Mouse (Mus musculus) midbrain, embryonic 14.5 days (tissue): ENCODE results near the gene Ak5. TPM values are rescaled to one million over a fixed set of nuclear protein-coding genes. Genes with fewer than 3 reads are reported as not detected.
A peak's percentile ranks its signal among the peaks of the same experiment; 100 is the strongest.

Experiments
- ATAC-seq: fragments of 200-750 bp; cut with Nextera tagmentation; 2 replicates; pipeline ENCODE4 v1.8.0; 2017; ENCODE audit warnings: moderate number of reproducible peaks, moderate library complexity; ENCODE audit not compliant: low FRiP score, low TSS enrichment
- DNase-seq: peaks from one replicate; pipeline ENCODE4 v3.0.0-alpha.2; 2015
- H3K27ac ChIP-seq: fragments of 300-500 bp; sonication (generic); replicated peaks from 2 replicates; pipeline ENCODE4 v1.5.1; 2014; ENCODE audit warnings: mild to moderate bottlenecking, low read depth, low read length, moderate library complexity
- H3K27me3 ChIP-seq: fragments of 300-500 bp; sonication (generic); 2 replicates; pipeline ENCODE4 v1.6.1; 2014; ENCODE audit warnings: low read length, control low read depth, mixed read lengths; ENCODE audit not compliant: control insufficient read depth, insufficient read depth
- H3K36me3 ChIP-seq: fragments of 300-500 bp; sonication (generic); 2 replicates; pipeline ENCODE4 v1.6.1; 2014; ENCODE audit warnings: low read length, control low read depth; ENCODE audit not compliant: control insufficient read depth, insufficient read depth
- H3K4me1 ChIP-seq: fragments of 300-500 bp; sonication (generic); 2 replicates; pipeline ENCODE4 v1.6.1; 2014; ENCODE audit warnings: mild to moderate bottlenecking, antibody characterized with exemption, low read length, control low read depth; ENCODE audit not compliant: control insufficient read depth, insufficient read depth
- H3K4me2 ChIP-seq: fragments of 300-500 bp; sonication (generic); 2 replicates; pipeline ENCODE4 v1.6.1; 2014; ENCODE audit warnings: mild to moderate bottlenecking, low read length, moderate library complexity
- H3K4me3 ChIP-seq: fragments of 300-500 bp; sonication (generic); replicated peaks from 2 replicates; pipeline ENCODE4 v1.5.1; 2014; ENCODE audit warnings: low read depth, low read length
- H3K9ac ChIP-seq: fragments of 300-500 bp; sonication (generic); replicated peaks from 2 replicates; pipeline ENCODE4 v1.6.1; 2014; ENCODE audit warnings: mild to moderate bottlenecking, low read length, moderate library complexity
- H3K9me3 ChIP-seq: fragments of 300-500 bp; sonication (generic); 2 replicates; pipeline ENCODE4 v1.6.1; 2016; ENCODE audit warnings: low read length, control low read depth, mixed read lengths; ENCODE audit not compliant: control insufficient read depth
- WGBS: fragments of 180-500 bp; shearing (Covaris S2); extraction: QIAGEN DNeasy Blood & Tissue Kit; methylation state at CpG from one replicate; pipeline ENCODE4 v1.1.7; 2014; 5-methylcytosine and 5-hydroxymethylcytosine counted together
- polyA plus RNA-seq: library from polyadenylated mRNA; unstranded; fragments of >200 nt; fragmentation: Nextera tagmentation; extraction: Ambion mirVana; gene quantifications from 2 replicates; pipeline ENCODE4 v1.2.1, GENCODE M21; 2014

The Ak5 gene
- 7.8 and 9.2 TPM in 2 replicates for polyA plus RNA-seq

GRCm38 (mm10) chr3:152668239-152668638 is at the start of gene Ak5:
Gene Ak5 (minus strand): TSS chr3:152668360.
- no peak for DNase-seq
- Histone ChIP-seq H3K4me3 (peak within 1 kb of the TSS; percentile 51), H3K4me1 (no peaks in the 10 kb centered on the region), H3K36me3 (no peaks in the 10 kb centered on the region), H3K9me3 (no peaks in the 10 kb centered on the region), H3K27ac (no peak within 1 kb of the TSS), H3K9ac (peak within 1 kb of the TSS; percentile 64), H3K27me3 (peaks cover 22% of the 10 kb centered on the region; the same call in 1 of the 2 replicates), H3K4me2 (peak within 1 kb of the TSS; percentile 98)
- 3% methylated on average over 5 of the region's 5 CpGs for WGBS
- peak; percentile 55 for ATAC-seq

DNA sequence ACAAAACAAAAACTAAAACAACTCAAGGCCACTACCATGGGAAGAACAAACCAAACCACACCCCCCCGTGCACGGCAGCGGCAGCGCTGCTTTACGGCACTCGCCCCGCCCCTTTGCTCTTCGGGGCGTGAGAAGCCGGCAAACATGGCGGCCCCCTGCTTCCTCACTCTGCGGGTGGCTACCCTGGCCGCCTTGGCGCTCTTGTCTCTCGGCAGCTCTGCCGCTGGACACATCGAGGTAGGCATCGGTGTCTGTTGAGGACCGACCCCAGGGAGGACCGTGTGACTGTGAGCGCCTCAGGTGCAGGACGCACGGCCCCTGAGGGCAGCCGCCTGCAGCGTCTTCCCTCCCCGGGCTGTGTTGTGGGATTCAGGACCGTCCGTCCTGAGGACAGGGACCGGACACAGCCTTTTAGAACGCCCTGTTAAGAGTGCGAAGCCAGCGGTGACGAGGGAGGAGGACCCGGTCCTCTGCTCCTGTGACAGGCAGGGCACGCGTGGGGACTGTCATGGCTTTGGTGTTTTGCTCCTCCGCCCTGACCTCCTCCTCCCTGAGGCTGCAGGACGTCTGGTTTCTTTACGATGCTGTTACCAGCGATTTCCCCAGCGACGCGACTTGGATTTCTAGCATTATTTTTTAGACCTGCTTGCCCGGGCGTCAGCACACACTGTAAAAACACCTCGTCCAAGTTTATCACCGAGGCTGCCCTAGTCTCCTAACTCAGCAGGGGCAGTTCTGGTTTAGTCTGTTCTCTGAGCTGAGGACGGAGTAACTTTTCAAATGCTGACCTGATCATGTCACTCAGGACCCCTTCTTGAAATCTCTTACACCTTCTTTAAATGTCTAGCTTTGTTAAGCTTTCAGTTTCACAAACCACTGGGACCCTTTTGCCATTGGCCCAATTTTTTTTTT is 46.1 kb upstream of the Ak5 start, which contains the start of gene Pigk:
Pigk (plus strand) TSS at position 110 of the 912 bp plus-strand sequence.
- H3K4me3 ChIP-seq: peak within 1 kb of the TSS; percentile 85
- H3K9me3 ChIP-seq: no peaks in the 10 kb centered on the region
- DNase-seq: peak; percentile 96
- ATAC-seq: peak; percentile 90
- peak within 1 kb of the TSS; percentile 62 for H3K27ac ChIP-seq
- H3K4me2 ChIP-seq: peak within 1 kb of the TSS; percentile 81
- H3K27me3 ChIP-seq: no peaks in the 10 kb centered on the region
- WGBS: under 1% methylated on average over 48 of the region's 48 CpGs
- peaks cover 2% of the 10 kb centered on the region; the same call in 1 of the 2 replicates for H3K36me3 ChIP-seq
- H3K4me1 ChIP-seq: 0 out of 2 replicates have a peak, but pooled peaks cover 5% of the 10 kb centered on the region
- peak within 1 kb of the TSS; percentile 79 for H3K9ac ChIP-seq

GRCm38 (mm10) chr3:152712957-152713356 is 44.8 kb upstream of the Ak5 start:
- H3K36me3 ChIP-seq: no peaks in the 10 kb centered on the region
- no peaks in the 10 kb centered on the region for H3K27me3 ChIP-seq
- no peaks in the 10 kb centered on the region for H3K9me3 ChIP-seq
- no peak overlapping the region for H3K9ac ChIP-seq
- 75% methylated on average over 4 of the region's 4 CpGs for WGBS
- ATAC-seq (no peak), DNase-seq (no peak)
- no peak overlapping the region for H3K4me2 ChIP-seq
- no peak overlapping the region for H3K4me3 ChIP-seq
- H3K27ac ChIP-seq: no peak overlapping the region
- H3K4me1 ChIP-seq: 0 out of 2 replicates have a peak, but pooled peaks cover 5% of the 10 kb centered on the region

DNA sequence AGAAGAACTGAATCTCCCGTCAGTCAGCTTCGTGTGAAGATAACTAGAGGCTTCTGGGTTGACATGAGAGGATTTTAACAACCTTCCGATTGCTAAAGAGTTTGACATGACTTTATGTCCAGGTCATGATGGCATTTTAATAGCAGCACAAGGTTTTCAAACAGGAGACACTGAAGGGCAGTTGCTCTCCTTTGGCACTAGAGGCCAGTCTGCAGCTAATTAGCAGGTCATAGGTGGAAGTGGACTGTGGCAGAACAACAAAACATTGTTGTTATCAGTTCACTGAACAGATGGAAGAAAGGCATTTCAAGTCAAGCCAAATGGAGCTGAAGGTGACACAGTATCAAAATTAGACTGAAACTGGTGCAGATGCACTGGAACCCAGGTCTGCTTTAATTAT is 41.8 kb upstream of the Ak5 start:
- Histone ChIP-seq H3K27me3 (no peaks in the 10 kb centered on the region), H3K4me1 (0 out of 2 replicates have a peak, but pooled peaks cover 4% of the 10 kb centered on the region), H3K4me2 (no peak overlapping the region), H3K9ac (no peak overlapping the region), H3K9me3 (no peaks in the 10 kb centered on the region), H3K36me3 (no peaks in the 10 kb centered on the region), H3K27ac (no peak overlapping the region), H3K4me3 (no peak overlapping the region)
- 88% methylated on average over 3 of the region's 3 CpGs for WGBS
- ATAC-seq: no peak
- DNase-seq: no peak

DNA sequence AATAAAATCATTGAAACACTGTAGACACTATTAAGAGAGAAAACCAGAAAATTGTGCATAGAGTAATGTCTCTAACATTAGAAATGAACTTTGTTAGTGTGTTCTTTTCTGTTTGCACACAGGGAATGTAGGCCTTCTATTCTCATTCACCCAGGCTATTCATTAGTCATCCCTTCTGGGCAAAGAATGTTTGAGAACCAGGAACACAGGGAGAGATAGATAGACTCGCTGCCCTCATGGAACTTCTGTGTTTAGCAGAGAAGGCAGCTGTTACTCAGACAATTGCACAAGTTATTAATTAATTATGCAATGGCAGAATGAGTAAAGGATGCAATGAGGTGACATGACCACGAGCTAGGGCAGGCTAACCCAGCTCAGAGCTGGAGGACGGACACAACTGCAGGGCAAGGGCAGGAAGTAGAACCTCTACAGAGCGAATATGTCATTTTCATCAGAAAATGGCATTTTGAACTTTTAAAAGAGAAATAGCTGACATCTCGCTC is 39.2 kb upstream of the Ak5 start:
- ATAC-seq (no peak), DNase-seq (no peak)
- Histone ChIP-seq H3K36me3 (no peaks in the 10 kb centered on the region), H3K27ac (no peak overlapping the region), H3K27me3 (no peaks in the 10 kb centered on the region), H3K4me1 (no peaks in the 10 kb centered on the region), H3K9me3 (no peaks in the 10 kb centered on the region), H3K4me2 (no peak overlapping the region), H3K4me3 (no peak overlapping the region), H3K9ac (no peak overlapping the region)
- 90% methylated on average over 5 of the region's 5 CpGs for WGBS

DNA sequence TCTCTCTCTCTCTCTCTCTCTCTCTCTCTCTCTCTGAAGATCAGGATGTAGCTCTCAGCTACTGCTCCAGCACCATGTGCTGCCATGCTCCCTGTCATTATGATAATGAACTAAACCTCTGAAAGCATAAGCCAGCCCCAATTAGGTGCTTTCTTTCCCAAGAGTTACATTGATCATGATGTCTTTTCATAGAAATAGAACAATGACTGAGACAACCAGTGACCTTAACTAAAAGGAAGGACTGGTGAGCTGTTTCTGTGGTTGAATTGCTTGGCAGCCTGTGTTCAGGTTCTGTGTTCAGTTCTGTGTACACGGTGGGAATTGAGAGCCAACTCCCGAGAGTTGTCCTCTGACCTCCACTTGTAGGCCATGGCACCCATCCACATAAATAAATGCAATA is 38.7 kb upstream of the Ak5 start:
- no peaks in the 10 kb centered on the region for H3K9me3 ChIP-seq
- H3K9ac ChIP-seq: no peak overlapping the region
- no peaks in the 10 kb centered on the region for H3K36me3 ChIP-seq
- 95% methylated on average over 2 of the region's 2 CpGs for WGBS
- H3K4me3 ChIP-seq: no peak overlapping the region
- no peak for DNase-seq
- H3K4me1 ChIP-seq: no peaks in the 10 kb centered on the region
- no peak overlapping the region for H3K4me2 ChIP-seq
- H3K27me3 ChIP-seq: no peaks in the 10 kb centered on the region
- no peak for ATAC-seq
- H3K27ac ChIP-seq: no peak overlapping the region

- Histone ChIP-seq H3K36me3 (no peaks in the 10 kb centered on the region), H3K27me3 (no peaks in the 10 kb centered on the region), H3K4me3 (no peak overlapping the region), H3K9ac (no peak overlapping the region), H3K4me2 (no peak overlapping the region), H3K27ac (no peak overlapping the region), H3K9me3 (no peaks in the 10 kb centered on the region), H3K4me1 (no peaks in the 10 kb centered on the region)
- 77% methylated on average over 5 of the region's 5 CpGs for WGBS
- no peak for DNase-seq
- ATAC-seq: no peak
Observed at GRCm38 (mm10) chr3:152705826-152706225, 37.7 kb upstream of the Ak5 start.

DNA sequence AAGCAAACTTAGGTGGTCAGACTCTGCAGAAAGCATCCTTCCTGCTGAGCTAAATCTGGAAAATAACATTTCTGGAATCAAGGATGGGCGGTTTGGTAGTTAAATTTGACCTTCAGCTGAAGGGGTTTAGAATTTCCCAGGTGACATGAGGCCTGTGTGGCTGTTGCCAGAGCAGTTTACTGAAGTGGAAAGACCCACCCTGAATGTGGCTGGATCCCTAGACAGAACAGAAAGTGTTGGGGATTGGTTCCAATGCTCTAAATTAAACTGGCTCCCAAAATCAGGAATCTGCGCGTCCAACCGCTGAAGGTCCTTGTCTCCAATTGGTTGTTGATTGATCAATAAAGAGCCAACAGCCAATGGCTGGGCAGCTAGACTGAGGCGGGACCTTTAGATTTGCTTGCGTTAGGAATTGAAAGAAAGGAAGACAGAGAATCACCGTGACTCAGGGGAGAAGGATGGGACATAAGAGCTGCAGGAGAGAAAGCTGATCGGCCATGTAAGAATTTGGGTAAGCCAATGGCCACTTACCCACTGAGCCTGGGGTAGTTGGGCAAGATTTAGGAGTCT is 34.2 kb upstream of the Ak5 start:
- no peaks in the 10 kb centered on the region for H3K9me3 ChIP-seq
- no peaks in the 10 kb centered on the region for H3K27me3 ChIP-seq
- no peak overlapping the region for H3K9ac ChIP-seq
- no peak overlapping the region for H3K27ac ChIP-seq
- ATAC-seq (no peak), DNase-seq (peak; percentile 60)
- H3K4me1 ChIP-seq: no peaks in the 10 kb centered on the region
- 50% methylated on average over 8 of the region's 8 CpGs for WGBS
- H3K4me3 ChIP-seq: peak overlapping the region; percentile 15; the same call in 1 of the 2 replicates
- peak overlapping the region; percentile 31 for H3K4me2 ChIP-seq
- no peaks in the 10 kb centered on the region for H3K36me3 ChIP-seq
